Mouse (Mus musculus): Measurements from ENCODE around the gene Reg3g. TPM values are rescaled to one million over a fixed set of nuclear protein-coding genes. Genes with fewer than 3 reads are reported as not detected.
"Not testable (repeated sequence)": the region's sequence is repeated elsewhere in the genome, so short reads cannot be mapped to it uniquely, and the experiment has no call there.

Reg3g gene
- polyA plus RNA-seq, 1 experiment, result not detected

DNA sequence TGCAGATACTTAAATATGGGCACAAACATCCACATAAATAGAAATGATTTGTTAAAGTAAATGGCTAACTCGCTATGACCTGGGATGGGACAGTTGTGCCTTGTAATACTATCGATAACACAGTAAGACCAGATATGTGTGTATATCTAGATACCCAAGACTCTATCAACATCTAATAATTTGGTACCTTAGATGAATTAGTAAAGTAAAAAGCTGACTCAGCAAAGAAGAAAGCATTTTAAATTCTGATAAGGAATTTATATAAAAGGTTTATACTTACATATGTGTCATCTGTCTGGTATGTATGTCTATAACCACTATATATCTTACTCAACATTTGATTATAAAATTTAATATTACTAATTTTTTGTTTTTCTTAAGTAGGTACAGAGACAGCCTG is 15.9 kb downstream of the Reg3g start:
- H3K4me1 ChIP-seq (ENCODE audit: control insufficient read depth, insufficient read depth, low read length), result no peaks in the 10 kb centered on the region
- H3K27ac ChIP-seq (ENCODE audit: insufficient read depth, low read depth, low read length), result no peak overlapping the region
- TF ChIP-seq CTCF (IDR thresholded peaks at IDR 0.05; ENCODE audit: low read depth, low read length) (no peak), POLR2A (IDR thresholded peaks at IDR 0.05; ENCODE audit: borderline replicate concordance, low read depth, low read length) (no peak)
- no peak overlapping the region for H3K4me3 ChIP-seq (ENCODE audit: insufficient read depth, low read length)

DNA sequence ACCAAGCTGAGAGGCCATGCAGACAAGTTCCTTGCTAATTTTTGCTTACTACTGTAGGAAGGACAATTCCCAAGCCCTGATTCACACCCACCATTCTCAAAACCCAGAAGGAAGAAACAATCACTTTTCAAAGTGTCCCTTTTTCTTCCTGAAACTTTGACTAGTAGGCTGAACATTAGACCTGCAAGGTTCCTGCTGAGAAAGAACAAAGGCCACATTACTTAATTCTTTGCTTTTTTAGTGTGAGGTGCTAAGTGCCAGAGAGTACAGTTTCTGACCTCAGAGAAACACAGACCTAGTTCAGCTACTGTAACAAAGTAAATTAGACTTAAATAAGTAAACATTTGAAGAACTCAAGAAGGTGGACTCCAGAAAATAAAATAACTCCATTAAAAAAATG is 20.3 kb downstream of the Reg3g start:
- TF ChIP-seq CTCF (IDR thresholded peaks at IDR 0.05; ENCODE audit: low read depth, low read length), result no peak
- Histone ChIP-seq H3K27ac (ENCODE audit: insufficient read depth, low read depth, low read length) (no peak overlapping the region), H3K4me3 (ENCODE audit: insufficient read depth, low read length) (no peak overlapping the region), H3K4me1 (ENCODE audit: control insufficient read depth, insufficient read depth, low read length) (no peaks in the 10 kb centered on the region)

DNA sequence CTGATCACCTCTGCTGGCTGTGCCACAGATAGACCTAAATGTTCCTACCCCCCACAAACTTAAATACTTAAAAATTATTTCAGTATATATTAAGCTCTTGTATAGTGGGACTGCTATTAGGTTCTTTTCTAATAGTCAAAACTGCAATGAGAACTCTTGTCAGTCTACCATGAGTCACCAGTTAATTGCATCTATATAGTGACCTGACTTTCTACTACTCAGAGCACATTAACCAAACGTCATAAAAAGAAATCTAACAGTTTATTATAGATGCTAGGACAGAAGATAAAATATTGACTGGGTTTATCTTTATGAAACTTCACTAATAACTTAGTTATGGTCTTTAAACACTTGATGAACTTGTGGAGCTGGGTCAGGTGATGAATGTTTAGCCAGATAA is 21.5 kb downstream of the Reg3g start:
- Histone ChIP-seq H3K4me1 (ENCODE audit: control insufficient read depth, insufficient read depth, low read length) (no peaks in the 10 kb centered on the region), H3K4me3 (ENCODE audit: insufficient read depth, low read length) (no peak overlapping the region), H3K27ac (ENCODE audit: insufficient read depth, low read depth, low read length) (no peak overlapping the region)
- TF ChIP-seq POLR2A (IDR thresholded peaks at IDR 0.05; ENCODE audit: borderline replicate concordance, low read depth, low read length), result no peak
- no peak for TF ChIP-seq CTCF (IDR thresholded peaks at IDR 0.05; ENCODE audit: low read depth, low read length)

DNA sequence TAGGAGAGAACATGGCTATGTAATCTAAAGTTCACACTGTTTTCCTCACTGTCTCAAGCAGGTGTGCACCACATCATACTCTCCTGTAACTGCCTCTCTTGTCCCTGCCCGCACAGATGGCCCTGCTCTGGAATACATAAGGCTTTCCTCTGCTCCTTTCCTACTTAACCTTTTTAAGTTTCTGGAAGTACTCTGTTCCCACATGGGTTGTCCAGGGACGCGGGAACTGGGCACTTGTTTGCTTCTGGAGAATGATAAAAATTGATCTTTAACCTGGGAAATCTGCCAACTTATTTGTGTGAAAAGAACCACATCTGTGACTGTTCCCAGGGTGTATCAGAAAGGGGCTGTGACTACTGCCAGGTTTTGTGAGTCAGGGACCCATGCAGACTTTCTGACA is 43.2 kb downstream of the Reg3g start:
- Histone ChIP-seq H3K27ac (ENCODE audit: insufficient read depth, low read depth, low read length) (no peak overlapping the region), H3K4me3 (ENCODE audit: insufficient read depth, low read length) (no peak overlapping the region), H3K4me1 (ENCODE audit: control insufficient read depth, insufficient read depth, low read length) (no peaks in the 10 kb centered on the region)
- no peak for TF ChIP-seq CTCF (IDR thresholded peaks at IDR 0.05; ENCODE audit: low read depth, low read length)
- no peak for TF ChIP-seq POLR2A (IDR thresholded peaks at IDR 0.05; ENCODE audit: borderline replicate concordance, low read depth, low read length)

DNA sequence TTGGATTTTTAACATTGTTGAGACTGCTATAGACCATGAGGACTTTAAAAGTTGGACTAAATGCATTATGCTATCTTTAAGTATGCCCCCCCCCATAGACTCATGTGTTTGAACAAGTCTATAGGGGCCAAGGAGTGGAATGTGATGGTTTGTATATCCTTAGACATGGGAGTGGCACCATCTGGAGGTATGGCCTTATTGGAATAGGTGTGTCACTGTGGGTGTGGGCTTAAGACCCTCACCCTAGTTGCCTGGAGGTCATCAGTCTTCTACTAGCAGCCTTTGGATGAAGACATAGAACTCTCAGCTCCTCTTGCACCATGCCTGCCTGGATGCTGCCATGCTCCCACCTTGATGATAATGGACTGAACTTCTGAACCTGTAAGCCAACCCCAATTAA is 46.3 kb downstream of the Reg3g start, which contains the start of gene Reg1:
Gene Reg1, plus strand, starts transcription at position 301 of the 400 bp plus-strand sequence.
- H3K4me1 ChIP-seq (ENCODE audit: control insufficient read depth, insufficient read depth, low read length); H3K4me3 ChIP-seq (ENCODE audit: insufficient read depth, low read length); H3K27ac ChIP-seq (ENCODE audit: insufficient read depth, low read depth, low read length): not testable (repeated sequence)

Other genes starting within 250 kb of the Reg3g start
- not detected in 2 replicates for gene Reg3b, start 98.2 kb downstream of the Reg3g start, polyA plus RNA-seq (2012; ENCODE audit: insufficient read depth, insufficient read length, missing spikeins)
- gene Reg3d, start 90.0 kb downstream of the Reg3g start, polyA plus RNA-seq (2012; ENCODE audit: insufficient read depth, insufficient read length, missing spikeins), result not detected in 2 replicates
- not detected in 2 replicates for gene Reg3a, start 88.2 kb downstream of the Reg3g start, polyA plus RNA-seq (2012; ENCODE audit: insufficient read depth, insufficient read length, missing spikeins)
- gene Reg2, start 73.2 kb downstream of the Reg3g start, polyA plus RNA-seq (2012; ENCODE audit: insufficient read depth, insufficient read length, missing spikeins), result not detected in 2 replicates
- not detected in 2 replicates for gene Reg1, start 46.2 kb downstream of the Reg3g start, polyA plus RNA-seq (2012; ENCODE audit: insufficient read depth, insufficient read length, missing spikeins)

All from bone marrow macrophage, adult 2 months (primary cell).